Mouse (Mus musculus) urinary bladder, postnatal 10 days (tissue): ENCODE results near the gene Irf3.

Experiments used
- DNase-seq: peaks from one replicate; pipeline ENCODE4 v3.0.0; 2022; ENCODE audit warnings: low spot score

The Irf3 gene

DNA sequence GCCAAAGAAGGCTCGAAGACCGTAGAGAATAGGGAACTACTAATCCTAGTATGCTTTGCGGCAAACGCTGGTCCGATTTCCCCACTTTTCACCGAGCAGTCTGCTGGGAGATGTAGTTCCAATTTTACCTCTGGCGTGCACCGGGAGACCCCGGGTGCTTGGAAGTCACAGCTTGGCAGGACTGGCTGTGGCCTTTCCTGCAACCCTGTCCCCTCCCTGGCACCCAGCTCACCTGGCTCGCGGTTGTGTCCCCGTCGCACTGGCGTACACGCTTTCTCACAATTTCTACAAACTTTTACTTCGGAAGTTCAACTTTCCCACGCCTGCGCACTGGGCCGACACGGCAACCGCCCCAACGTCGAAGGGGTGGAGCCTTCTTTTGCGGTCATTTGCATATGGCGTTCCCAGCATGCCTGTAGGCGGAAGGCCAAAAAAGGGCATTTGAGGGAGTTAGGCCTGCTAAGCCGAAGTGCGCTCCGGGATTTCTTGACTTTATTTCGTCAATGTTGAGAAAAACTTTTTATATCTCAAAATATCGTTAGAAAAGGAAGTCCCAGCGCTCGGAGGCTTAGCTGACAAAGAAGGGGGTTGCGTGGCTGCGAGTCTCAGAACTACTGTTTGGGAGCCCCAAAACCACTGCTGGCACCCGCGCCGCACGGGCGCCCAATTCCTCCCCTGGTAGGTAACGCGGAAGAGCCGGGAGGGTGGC, at the start of gene Irf3:
Gene Irf3 (plus strand): TSS at position 418 of the 709 bp plus-strand sequence.
- DNase-seq = peak; percentile 89

DNA sequence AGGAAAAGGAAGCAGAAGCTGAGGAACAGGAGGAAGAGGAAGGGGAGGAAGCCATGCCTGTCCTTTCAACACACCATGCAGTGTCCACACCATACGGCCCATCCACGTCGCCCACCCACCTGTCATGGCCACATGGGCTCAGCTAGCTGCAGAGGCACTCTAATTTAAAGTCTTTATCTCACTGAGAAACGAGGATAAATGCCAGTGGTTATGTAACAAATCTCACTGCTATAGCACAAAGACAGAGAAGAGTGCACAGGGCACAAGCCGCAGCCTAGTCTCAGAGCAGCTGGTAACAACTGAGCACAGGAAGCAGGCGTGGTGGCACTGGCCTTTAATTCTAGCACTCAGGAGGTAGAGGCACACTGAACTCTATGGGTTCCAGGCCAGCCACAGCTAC, 47.5 kb upstream of the Irf3 start:
- no peak for DNase-seq

DNA sequence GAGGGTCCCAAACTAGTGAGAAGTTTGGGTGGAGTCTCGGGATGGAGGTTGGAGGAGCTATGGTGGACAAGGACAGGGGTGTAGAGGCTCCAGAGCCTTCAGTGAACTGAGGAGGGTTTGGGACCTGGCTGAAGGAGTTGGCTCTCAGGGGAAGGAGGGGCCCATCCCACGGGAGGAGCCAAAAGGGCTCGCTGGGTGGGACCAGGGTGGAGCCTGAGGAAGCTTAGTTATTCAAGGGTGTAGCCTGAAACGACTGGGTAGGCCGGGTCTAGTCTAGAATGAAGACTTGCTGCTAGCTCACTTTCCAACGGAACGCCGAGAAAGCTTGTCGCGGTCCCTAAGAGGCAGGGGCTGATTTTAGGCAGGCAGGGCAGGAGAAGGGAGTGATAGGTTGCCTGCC, 45.5 kb upstream of the Irf3 start:
- DNase-seq = no peak

DNA sequence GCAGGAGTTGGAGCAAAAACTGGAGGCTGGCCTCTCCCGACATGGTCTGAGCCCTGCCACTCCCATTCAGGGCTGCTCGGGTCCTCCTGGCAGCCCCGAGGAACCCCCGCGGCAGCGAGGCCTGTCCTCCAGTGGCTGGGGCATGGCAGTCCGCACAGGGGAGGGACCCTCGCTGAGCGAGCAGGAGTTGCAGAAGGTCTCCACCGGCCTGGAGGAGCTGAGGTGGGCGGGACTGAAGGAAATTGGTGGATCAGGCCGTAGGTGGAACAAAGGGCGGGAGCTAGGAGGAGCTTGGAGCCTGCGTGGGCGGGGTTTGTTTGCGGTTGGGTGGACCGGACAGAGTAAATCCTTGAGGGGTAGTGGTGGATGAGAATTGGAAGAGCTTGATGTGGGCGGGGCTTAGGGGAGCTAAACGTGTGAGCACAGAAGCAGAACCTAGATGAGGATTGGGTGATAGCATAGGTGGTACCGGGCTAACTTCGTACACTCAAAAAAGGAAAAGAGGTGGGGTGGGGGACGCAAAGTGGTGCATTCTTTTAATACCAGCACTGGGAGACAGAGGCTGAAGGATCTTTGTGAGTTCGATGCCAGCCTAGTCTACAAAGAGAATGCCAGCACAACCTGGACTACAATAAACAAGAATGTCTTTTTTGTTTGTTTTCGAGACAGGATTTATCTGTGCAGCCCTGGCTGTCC, 44.7 kb upstream of the Irf3 start:
- peak; percentile 76 for DNase-seq

DNA sequence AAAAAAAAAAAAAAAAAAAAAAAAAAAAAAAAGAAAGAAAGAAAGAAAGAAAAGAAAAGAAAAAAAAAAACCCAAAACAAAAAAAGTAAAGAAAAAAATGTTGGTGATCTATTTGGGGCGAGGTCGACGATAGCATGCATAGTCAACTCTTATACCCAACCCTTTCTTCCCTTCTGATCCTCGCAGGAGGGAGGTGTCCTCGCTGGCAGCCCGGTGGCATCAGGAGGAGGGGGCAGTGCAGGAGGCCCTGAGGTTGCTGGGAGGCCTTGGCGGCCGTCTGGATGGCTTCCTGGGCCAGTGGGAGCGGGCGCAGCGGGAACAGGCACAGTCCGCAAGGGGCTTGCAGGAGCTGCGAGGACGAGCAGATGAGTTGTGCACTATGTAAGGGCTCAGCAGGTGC, 43.9 kb upstream of the Irf3 start:
- DNase-seq = no peak

DNA sequence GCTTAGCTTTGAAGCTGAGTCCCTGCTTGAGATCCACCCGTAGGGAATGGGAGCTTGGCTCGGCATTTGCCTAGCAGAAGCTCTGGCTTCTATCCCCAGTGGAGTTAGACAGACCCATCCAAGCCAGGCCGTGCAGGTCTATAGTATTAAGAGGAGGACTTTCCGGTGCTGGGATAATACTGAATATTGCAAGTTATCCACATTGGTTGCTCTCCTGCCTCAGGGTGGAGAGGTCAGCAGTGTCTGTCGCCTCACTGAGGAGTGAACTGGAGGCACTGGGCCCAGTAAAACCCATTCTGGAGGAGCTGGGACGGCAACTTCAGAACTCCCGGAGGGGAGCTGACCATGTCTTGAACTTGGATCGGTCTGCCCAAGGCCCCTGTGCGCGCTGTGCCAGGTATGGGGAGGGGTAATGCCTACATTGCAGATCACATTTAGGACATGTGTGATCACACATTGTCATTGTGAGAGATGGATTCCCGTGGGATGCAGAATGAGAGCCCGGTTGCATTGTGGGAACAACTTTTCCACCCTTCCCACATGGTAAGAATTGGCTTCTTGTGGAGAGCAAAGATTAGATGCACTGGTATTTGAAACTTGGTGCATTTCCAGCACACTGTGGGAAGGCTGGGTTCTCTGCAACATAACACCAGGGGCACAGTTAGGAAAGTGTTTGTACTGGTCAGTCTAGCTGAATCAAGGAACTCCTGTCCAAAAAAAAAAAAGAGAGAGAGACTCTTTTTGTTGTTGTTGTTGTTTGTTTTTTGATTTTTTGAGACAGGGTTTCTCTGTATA, 43.2 kb upstream of the Irf3 start:
- no peak for DNase-seq

DNA sequence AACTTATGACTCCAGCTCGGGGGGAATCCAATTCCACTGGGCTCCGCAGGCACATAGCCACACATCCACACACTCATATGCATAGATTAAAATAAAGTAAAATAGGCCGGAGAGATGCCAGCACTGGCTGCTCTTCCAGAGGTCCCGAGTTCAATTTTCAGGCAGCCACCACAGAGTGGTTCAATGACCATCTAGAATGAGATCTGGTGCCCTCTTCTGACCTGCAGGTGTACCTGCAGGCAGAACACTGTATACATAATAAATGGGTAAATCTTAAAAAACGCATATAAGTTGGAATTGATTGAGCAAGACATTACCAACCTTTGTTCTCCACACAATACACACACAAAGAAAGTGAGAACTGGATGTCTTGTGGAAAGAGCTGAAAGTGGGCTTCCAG, 41.8 kb upstream of the Irf3 start:
- DNase-seq = no peak

DNA sequence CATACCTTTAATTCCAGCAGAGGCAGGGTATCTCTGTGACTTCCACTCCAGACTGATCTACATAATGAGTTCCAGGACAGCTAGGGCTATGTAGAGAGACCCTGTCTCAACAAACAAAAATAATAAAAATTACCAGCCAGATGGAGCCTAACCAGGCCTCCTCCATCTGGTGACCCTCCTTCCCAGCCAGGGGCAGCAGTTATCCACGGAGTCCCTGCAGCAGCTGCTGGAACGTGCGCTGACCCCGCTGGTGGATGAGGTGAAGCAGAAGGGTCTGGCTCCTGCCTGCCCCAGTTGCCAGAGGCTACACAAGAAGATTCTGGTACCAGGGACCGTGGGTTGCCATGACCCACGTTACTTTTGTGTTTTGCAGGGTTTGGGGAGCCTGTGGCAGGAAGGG, 41.2 kb upstream of the Irf3 start:
- DNase-seq = no peak

DNA sequence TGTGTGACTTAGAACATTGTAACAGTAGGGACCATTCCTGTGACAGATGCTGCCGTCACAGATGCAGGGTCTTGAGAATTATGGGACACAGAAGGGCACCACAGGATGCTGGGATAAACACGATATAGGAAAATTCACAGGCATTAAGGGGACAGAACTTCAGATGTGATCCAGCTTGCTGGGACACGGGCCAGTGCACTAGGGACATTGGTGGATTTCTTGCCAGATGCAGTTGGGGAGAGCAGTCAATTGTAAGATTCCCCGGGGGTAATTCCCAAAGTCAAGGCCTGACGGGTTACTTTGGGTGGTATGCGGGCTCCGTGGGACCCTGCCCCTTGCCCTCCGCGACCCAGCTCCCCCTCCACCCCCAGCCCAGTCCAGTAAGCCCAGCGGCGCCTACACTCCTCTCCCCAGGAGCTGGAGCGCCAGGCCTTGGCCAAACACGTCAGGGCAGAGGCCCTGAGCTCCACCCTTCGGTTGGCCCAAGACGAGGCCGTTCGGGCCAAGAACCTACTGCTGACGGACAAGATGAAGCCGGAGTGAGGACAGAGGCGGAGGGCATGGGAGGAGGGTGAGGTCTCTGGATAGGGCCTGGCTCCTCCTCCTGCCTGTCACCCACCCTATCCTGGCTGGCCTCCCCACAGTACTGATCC, 40.1 kb upstream of the Irf3 start:
- no peak for DNase-seq

DNA sequence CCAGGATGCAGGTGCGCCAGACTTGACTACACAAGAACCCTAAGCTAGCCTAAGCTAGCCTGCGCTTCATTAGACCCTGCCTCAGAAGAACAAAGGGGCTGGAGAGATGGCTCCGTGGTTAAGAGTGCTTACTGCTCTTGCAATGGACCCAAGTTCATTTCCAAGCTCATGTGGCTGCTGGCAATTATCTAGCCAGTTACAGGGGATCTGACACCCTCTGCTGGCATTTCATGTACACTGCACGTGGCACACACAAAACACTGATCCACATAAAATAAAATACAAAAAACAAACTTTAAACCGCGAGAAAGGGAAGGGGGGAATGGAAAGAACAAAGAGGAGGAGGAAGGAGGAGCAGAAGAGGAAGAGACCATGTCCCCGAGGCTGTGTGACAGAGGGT, 39.2 kb upstream of the Irf3 start:
- no peak for DNase-seq

DNA sequence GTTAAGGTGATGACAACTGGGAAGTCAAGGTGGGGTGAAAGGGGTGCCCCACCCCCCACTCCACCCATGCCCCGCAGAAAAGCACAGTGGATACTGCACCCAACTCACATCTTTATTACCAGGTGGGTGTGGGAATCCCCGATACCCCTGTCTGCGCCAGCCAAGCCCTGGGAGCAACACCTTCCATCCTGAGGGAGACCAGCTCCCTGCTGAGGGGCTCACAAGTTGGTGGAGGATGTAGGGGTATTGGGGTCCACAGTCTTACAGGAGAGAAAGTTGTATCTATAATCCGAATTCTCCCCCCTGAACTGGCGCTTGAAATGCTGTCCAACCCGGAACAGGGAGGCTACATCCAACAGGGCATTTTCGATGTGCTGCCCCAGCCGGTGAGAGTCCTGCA, 38.2 kb upstream of the Irf3 start:
- DNase-seq = no peak

DNA sequence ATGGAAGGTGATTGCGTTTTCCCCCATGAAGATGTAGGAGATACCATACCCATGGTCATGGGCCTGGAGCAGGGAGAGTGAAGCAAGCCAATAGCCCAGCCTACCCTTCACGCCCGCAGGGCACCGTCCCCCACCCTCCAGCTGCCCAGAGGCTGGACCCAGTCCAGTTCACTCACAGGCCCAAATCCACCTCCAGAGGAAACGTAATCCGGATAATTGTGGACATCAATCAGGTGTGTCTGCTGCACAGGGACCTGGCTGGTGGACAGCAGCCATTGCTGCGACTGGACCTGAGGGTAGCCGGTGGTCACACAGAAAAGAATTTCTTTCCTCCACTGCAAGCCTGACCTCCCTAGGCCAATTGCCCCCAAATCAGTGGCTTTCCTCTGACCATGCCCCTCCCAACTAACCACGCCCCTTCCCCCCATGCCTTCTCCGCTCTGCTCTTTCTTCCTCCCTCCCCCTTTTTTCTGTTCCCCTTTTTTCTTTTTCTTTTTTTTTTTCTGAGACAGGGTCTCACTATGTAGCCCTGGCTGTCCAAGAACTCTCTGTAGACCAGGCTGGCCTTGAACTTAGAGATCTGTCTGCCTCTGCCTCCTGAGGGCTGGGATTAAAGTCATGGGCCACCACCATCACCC, 37.5 kb upstream of the Irf3 start:
- no peak for DNase-seq

DNA sequence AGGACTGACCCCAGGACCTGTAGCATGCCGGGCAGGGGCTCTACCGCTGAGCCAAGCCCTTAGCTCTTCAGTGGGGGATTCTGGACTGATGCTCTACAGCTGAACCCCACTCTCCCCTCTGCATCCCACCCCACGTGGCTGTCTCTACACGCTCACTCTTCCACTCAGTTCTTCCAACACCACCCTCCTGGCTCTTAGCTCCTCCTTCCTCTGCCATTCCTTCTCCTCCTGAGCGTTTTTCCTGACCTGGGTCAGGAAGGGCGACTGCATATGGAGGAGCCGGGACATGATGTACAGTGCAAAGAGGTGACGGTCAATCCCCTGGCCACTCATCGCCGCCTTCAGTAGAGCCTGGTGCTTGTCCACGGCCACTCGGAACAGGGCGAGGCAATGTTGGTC, 36.9 kb upstream of the Irf3 start:
- DNase-seq = no peak

DNA sequence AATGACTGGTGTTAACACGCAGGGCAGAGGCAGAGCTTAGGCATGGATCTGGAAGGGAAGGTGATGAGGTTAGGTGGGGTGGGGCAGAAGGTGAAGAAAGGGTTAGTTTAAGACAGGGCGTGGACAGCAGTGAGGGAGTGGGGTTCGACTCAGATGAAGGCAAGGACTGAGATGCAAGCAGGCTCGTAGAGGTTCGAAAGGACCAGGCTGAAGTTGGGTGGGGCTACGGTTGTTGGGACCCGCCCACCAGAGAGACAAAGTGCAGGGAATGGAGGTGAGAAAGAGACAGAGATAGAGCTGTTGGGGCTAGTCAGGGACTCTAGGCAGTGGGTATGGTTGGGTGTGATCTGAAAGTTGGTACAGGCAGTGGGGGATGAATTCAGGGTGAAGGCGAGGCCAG, 35.1 kb upstream of the Irf3 start:
- no peak for DNase-seq

DNA sequence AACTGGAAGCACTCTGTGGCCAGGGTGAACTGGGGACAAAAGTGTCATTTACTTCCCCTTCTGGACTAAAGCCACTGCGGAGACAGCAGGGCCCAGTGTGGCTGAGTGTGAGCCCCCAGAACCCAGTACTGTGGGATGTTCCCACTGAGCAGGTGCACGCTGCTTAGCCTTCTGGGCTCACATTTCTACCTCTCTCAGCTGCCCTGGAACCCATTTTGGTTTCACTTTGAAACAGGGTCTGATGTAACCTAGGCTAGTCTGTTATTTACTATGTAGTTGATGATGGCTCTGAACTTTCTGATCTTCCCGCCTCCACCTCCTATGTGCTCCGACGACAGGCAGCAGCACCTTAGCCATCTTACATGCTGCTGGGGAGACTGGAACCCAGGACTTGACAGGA, 34.6 kb upstream of the Irf3 start:
- DNase-seq = no peak

DNA sequence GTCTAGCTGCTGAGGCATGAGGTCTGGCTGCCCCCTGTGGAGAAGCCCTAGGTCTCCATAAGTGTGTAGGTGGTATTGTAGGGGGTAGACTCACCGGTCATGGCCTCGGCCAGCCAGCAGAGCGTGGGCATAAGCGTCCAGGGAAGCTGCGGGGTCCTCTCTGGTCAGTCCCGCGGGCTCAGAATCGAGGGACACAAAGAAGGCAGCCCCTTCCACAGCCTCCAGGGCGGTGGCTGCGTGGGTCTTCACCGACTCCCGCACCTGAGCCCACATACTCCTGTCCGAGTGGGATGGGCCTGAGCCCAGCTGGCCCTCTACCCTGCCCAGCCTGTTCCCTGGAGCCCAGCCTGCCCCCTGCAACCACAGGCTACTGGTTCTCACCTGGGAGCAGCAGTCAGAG, 32.5 kb upstream of the Irf3 start:
- no peak for DNase-seq

DNA sequence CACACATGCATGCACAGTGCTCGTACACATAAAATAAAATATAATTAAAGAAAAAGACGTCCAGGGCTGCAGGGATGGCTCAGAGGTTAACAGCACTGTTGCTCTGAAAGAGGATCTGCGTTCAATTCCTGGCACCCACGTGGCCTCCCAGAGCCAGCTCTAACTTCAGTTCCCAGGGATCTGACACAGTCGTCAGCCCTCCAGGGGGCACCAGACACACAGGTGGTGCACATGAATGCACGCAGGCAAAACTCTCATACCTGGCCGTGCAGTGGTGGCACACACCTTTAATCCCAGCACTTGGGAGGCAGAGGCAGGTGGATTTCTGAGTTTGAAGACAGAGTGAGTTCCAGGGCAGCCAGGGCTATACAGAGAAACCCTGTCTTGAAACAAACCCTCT, 31.5 kb upstream of the Irf3 start:
- DNase-seq = no peak

DNA sequence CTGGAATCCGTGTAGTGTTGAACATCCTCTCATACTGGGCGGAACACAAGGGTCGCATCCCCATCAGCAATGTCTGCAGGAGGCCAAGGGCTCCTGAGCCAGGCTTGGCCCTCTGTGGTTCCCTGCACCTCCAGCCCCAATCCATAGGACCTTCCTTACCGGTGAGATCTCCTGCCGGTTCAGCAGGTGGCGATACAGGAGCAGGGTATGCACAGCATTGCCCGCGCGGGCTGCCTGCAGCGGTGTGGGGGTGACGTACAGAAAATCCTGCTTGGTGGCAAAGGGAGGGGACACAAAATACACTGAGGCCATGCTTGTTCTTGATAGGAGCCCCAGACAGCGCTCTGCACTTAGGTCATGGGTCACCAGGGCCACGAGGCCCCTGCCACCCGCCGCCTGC, 30.8 kb upstream of the Irf3 start:
- DNase-seq = no peak

DNA sequence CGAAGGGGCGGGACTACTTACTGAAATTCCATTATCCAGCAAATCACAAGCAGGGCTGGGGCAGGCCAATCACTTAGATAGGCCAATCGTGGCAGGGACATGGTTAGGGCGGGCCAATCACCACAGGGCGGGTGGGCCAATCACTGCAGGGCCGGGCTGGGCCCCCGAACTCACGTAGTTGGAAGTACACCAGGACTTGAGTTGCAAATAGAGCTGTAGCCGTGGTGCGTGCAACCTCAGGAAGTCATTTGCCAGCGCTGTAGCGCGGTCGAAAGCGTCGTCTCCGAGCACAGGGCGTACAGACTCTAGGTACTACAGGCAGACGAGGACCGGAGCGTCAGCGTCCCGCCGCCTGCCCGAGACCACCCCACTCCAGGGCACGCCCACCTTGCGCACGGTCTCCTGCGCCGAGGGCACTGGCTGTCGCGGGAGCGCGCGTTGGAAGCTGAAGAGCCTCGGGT, 27.2 kb upstream of the Irf3 start:
- DNase-seq = peak; percentile 45

DNA sequence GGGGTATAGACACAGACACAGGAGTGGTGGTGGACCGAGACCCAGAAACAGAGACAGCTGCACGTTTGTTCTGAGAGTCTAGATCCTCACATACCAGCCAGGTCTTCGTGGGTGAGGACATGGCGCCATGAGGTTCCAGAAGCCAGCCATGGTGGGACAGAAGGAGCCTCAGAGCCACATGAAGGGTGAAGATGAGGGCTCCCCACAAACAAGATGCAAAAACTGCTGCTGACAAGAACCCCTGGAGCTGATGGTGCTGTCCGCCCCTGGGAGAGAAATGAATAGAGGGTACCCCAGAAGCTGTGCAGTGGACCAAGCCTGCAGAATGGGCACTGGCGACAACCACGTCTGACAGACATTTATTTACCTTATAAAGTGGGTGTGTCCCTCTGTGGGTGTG, 26.3 kb upstream of the Irf3 start:
- DNase-seq = no peak

DNA sequence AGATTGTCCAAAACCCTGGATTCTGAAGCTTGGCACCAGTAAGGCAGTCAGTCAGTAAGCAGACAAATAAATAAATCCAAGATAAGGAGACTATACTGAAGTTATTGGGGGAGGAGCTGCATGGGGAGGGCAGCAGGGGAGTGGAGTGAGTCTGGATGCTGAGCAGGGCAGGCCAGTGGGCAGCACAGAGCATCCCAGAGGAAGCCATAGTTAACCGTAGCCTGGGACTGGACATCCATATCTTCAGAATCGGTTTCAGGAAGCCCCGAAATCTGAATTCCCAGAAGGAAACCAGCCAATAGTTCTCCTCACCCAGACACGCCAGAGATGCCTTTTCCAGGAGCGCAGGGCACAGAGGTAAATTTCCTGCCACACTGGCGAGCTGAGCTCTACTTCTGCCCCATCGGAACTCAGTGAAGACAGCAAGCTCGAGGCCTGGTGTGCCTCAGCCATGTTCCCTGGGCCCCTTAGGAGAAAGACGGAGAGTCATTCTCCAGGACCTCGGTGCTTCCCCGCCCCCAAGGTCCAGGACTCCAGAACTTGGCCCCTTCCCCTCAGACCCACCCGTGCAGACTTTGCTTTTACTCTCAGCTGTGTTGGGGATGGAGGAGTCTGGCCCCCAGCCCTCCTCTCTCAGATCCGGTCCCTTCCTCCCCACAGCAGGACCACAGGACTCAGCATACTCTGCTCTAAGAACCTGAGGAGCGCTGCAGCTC, 23.9 kb upstream of the Irf3 start:
- DNase-seq = no peak
